Mouse (Mus musculus): ENCODE measurements around the gene Teddm2.

DNA sequence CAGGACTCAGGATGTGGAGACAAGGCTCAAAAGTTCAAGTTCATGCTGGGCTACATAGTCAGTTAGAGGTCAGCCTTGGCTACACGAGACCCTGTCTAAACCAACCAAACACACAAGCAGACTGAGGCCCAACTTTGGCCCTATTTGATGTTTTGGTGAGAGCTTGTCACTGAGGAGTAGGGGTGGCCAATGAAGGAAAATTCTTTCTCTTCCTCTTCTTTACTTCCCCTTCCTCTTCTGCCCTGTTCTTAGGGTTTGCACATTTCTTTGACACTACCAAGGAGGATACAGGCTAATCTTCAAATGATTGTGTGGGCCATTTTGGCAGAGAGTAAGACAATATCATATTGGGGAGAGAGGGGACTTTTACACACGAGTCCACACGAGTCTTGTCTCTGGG lies 13.8 kb upstream of the Teddm2 start:
- TF ChIP-seq TAL1 (IDR thresholded peaks at IDR 0.05; ENCODE audit: low read length) (no peak), GATA1 (IDR thresholded peaks at IDR 0.05; ENCODE audit: low read length) (no peak)
